Mouse (Mus musculus) liver, embryonic 11.5 days (tissue): ENCODE measurements around the gene Cebpa. TPM values are rescaled to one million over a fixed set of nuclear protein-coding genes. Genes with fewer than 3 reads are reported as not detected.

Experiments
- ATAC-seq: fragments of 200-750 bp; cut with Nextera tagmentation; replicated peaks from 2 replicates; pipeline ENCODE4 v1.8.0; 2017; ENCODE audit warnings: moderate number of reproducible peaks, mild to moderate bottlenecking, moderate TSS enrichment, moderate library complexity; ENCODE audit not compliant: low FRiP score
- DNase-seq: peaks from one replicate; pipeline ENCODE4 v3.0.0-alpha.2; 2017; ENCODE audit warnings: low spot score
- H3K27ac ChIP-seq: fragments of 300-500 bp; sonication (generic); 2 replicates; pipeline ENCODE4 v1.5.1; 2014; ENCODE audit warnings: mild to moderate bottlenecking, low read depth, low read length, control low read depth
- H3K27me3 ChIP-seq: fragments of 300-500 bp; sonication (generic); replicated peaks from 2 replicates; pipeline ENCODE4 v1.6.1; 2014; ENCODE audit warnings: low read length, mixed read lengths; ENCODE audit not compliant: control insufficient read depth, insufficient read depth
- H3K36me3 ChIP-seq: fragments of 300-500 bp; sonication (generic); 2 replicates; pipeline ENCODE4 v1.6.1; 2014; ENCODE audit warnings: mild to moderate bottlenecking, low read length, moderate library complexity, mixed read lengths; ENCODE audit not compliant: control insufficient read depth, insufficient read depth
- H3K4me1 ChIP-seq: fragments of 300-500 bp; sonication (generic); replicated peaks from 2 replicates; pipeline ENCODE4 v1.6.1; 2014; ENCODE audit warnings: low read length, mixed read lengths; ENCODE audit not compliant: control insufficient read depth, insufficient read depth
- H3K4me2 ChIP-seq: fragments of 300-500 bp; sonication (generic); 2 replicates; pipeline ENCODE4 v1.6.1; 2014; ENCODE audit warnings: mild to moderate bottlenecking, control low read depth, moderate library complexity
- H3K4me3 ChIP-seq: fragments of 300-500 bp; sonication (generic); 2 replicates; pipeline ENCODE4 v1.5.1; 2014; ENCODE audit warnings: low read depth, low read length, control low read depth
- H3K9ac ChIP-seq: fragments of 300-500 bp; sonication (generic); 2 replicates; pipeline ENCODE4 v1.6.1; 2014; ENCODE audit warnings: low read depth, low read length, control low read depth
- H3K9me3 ChIP-seq: fragments of 300-500 bp; sonication (generic); 2 replicates; pipeline ENCODE4 v1.6.1; 2016; ENCODE audit warnings: low read length, inconsistent platforms, mixed read lengths; ENCODE audit not compliant: control insufficient read depth
- WGBS: fragments of 180-500 bp; shearing (Covaris S2); extraction: QIAGEN DNeasy Blood & Tissue Kit; methylation state at CpG from one replicate; pipeline ENCODE4 v1.1.7; 2014; 5-methylcytosine and 5-hydroxymethylcytosine counted together
- polyA plus RNA-seq: library from polyadenylated mRNA; unstranded; fragments of >200 nt; fragmentation: Nextera tagmentation; extraction: Ambion mirVana; gene quantifications from 2 replicates; pipeline ENCODE4 v1.2.1, GENCODE M21; 2014

The Cebpa gene
- 6.9 and 8.2 TPM in 2 replicates for polyA plus RNA-seq

DNA sequence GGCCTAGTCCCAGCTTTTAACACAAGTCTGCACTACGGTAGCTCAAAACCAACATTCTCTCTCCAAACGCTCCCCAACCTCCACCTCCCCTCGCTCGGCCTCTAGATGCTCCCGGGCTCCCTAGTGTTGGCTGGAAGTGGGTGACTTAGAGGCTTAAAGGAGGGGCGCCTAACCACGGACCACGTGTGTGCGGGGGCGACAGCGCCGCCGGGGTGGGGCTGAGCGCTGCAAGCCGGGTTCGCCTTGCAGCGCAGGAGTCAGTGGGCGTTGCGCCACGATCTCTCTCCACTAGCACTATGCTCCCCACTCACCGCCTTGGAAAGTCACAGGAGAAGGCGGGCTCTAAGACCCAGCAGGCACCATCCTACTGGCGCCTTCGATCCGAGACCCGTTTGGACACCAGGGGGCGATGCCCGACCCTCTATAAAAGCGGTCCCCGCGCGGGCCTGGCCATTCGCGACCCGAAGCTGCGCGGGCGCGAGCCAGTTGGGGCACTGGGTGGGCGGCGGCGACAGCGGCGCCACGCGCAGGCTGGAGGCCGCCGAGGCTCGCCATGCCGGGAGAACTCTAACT, at the start of gene Cebpa:
Gene Cebpa, plus strand, starts transcription at position 453 of the 573 bp plus-strand sequence.
- WGBS, result under 1% methylated on average over 50 of the region's 50 CpGs
- Histone ChIP-seq H3K4me3 (peak within 1 kb of the TSS; percentile 62), H3K4me2 (peak within 1 kb of the TSS; percentile 87), H3K4me1 (peaks cover 8% of the 10 kb centered on the region), H3K9me3 (no peaks in the 10 kb centered on the region), H3K27me3 (peaks cover 71% of the 10 kb centered on the region), H3K27ac (peak within 1 kb of the TSS; percentile 73), H3K9ac (peak within 1 kb of the TSS; percentile 67), H3K36me3 (no peaks in the 10 kb centered on the region)
- peak; percentile 90 for DNase-seq
- ATAC-seq, result peak; percentile 81

DNA sequence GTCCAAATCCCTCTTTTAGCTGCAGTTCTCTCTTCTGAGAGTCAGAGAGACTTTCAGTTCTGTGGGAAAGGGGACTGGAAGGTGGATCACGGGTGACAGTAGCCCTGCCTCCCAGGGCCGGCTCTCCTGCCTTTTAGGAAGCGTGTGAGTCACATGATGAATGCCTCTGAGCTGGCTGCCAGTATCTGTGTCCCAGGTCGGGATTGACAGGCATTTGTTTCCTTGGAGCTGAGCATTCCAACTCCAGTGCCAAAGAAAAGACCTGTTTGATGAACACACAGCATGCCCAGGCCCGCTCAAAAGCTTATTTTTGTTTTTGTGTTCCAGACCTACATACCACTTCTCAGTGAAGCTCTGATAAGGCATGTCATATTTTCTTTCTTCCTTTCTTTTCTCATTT, 42.4 kb upstream of the Cebpa start:
- no peak overlapping the region for H3K27ac ChIP-seq
- peaks cover 4% of the 10 kb centered on the region for H3K4me1 ChIP-seq
- H3K9me3 ChIP-seq, result no peaks in the 10 kb centered on the region
- 48% methylated on average over 5 of the region's 5 CpGs for WGBS
- H3K36me3 ChIP-seq, result no peaks in the 10 kb centered on the region
- no peak overlapping the region for H3K4me2 ChIP-seq
- no peak for DNase-seq
- H3K9ac ChIP-seq, result no peak overlapping the region
- ATAC-seq, result no peak
- H3K4me3 ChIP-seq, result no peak overlapping the region
- H3K27me3 ChIP-seq, result no peaks in the 10 kb centered on the region

DNA sequence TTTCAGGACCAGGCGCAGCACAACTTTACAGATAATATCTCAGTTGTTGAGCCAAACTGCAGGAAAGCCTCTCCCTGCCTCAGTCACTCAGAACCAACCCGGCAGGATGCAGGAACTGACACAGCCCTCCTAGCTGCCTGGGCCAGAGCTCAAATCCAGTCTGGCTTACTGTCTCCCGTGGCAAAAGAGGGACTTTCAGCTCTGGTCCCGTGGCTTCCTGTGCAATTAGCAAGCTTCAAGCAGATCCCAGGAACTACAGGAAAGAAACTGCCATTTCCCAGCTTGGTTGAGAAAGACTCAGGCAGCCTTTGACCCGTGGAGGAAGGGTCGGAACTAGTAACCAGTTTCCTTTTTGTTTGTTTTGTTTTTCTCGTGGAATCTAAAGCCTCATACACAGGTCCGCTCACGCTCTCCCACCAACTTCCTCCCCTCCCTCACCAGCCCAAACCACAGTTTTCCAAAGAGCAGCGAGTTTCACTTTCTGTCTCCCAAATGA, 38.2 kb upstream of the Cebpa start:
- ATAC-seq (no peak), DNase-seq (peak; percentile 38)
- Histone ChIP-seq H3K9ac (no peak overlapping the region), H3K4me1 (peaks cover 4% of the 10 kb centered on the region), H3K36me3 (no peaks in the 10 kb centered on the region), H3K27ac (peak overlapping the region; percentile 71), H3K4me3 (0 out of 2 replicates have a peak overlapping the region, but pooled peaks have one; percentile 0), H3K27me3 (no peaks in the 10 kb centered on the region), H3K4me2 (peak overlapping the region; percentile 47), H3K9me3 (no peaks in the 10 kb centered on the region)
- WGBS, result 24% methylated on average over 10 of the region's 10 CpGs

DNA sequence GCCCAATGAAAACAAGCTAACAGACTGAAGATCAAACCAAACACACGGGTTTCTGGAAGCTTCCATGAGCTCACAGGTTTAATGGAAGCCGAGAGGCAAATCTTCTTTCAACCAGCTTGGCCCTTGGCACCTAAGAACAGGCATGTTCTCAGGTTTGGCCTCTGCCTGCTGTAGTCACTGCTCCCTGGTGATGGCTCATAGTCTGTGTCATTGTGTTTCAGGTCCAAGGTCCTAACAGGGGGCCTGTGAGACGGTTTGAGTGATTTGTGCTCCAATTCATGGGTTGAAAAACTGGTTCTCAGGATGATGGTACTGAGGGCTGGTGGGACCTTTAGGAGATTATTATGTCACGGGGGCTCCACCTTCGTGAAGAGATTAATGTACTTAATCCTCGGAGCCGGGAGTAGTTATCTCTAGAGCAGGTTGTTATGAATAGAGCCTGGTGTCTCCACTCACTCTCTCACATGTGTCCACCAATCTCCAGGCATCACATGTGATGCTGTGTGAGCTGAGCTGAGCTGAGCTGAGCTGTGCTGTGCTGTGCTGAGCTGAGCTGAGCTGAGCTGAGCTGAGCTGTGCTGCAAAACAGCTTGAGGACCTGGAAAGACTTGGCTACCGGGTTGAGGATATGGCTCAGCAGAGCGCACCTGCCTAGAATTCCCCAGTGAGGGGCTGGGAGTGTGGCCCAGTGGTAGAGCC, 37.5 kb upstream of the Cebpa start:
- Histone ChIP-seq H3K27me3 (no peaks in the 10 kb centered on the region), H3K27ac (no peak overlapping the region), H3K4me2 (no peak overlapping the region; the same call in 1 of the 2 replicates), H3K4me1 (peaks cover 4% of the 10 kb centered on the region), H3K9me3 (no peaks in the 10 kb centered on the region), H3K9ac (no peak overlapping the region), H3K4me3 (no peak overlapping the region), H3K36me3 (no peaks in the 10 kb centered on the region)
- 74% methylated on average over 9 of the region's 9 CpGs for WGBS
- no peak; the same call in 1 of the 2 replicates for ATAC-seq
- DNase-seq, result no peak

DNA sequence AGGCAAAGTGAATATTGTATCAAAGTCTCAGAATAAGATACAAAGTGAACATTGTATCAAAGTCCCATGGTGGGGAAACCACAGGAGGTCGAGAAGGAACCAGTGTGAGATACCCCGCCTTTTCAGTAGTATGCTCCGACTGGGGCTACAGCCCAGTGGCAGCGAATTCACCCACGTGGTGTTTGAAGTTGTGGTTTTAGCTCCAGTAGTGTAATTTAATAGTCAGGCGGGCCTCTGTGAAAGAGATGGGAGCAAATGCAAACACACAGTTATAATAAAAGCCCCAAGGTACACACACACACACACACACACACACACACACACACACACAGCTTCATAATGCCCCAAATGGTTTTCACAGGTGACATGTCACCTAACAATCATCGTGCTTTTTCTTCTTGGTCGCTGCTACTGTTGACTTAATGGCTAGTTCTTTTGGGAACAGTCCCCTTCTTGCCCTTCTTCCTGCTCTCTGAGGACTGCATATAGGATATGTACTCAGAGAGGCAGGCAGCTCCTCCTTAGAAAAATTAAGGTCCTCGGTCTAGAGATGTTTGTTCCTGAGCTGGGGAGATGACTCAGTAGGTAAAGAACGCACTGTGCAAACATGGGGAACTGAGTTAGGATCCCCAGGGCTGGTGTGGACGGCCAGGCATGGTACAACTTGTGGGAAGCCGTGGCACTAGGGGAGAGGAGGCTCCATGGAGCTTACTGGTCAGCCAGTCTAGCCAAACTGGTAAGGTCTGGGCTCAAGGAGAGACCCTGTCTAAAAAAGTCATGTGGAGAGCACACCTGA, 34.3 kb upstream of the Cebpa start:
- no peak overlapping the region for H3K4me2 ChIP-seq
- no peak for DNase-seq
- H3K9ac ChIP-seq, result no peak overlapping the region
- H3K27me3 ChIP-seq, result no peaks in the 10 kb centered on the region
- peaks cover 4% of the 10 kb centered on the region for H3K4me1 ChIP-seq
- H3K4me3 ChIP-seq, result no peak overlapping the region
- ATAC-seq, result no peak
- no peak overlapping the region for H3K27ac ChIP-seq
- 64% methylated on average over 12 of the region's 12 CpGs for WGBS
- no peaks in the 10 kb centered on the region for H3K36me3 ChIP-seq
- no peaks in the 10 kb centered on the region for H3K9me3 ChIP-seq

DNA sequence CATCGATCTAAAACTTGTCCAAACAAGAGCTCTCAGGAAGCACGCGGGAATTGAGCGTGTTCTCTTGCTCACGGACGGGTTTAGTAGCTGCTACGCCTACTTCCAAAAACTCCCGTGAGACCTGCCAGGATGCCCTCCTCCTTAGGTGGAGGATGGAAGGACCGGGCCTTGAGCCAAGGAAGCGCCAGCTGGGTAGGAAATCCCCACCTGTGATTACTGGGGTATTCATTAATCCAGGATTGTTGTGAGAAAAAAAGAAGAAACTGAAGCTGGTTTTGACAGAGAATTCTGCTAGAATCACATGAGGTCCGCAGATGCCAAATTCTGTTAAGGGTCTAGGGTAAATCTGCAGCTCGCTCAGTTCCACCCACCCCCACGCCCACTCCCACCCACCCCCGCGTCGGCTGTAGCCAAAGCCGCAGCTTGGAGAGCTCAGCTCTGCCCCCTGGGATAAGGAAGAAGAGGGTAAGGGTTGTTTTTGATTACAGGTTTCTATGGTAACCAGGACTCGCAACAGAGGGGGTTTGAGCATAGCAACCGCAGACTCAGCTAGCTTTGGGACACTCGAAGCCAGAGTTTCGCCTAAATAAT, 32.7 kb upstream of the Cebpa start:
- 5% methylated on average over 21 of the region's 21 CpGs for WGBS
- Histone ChIP-seq H3K9me3 (no peaks in the 10 kb centered on the region), H3K4me2 (peak overlapping the region; percentile 58), H3K4me3 (peak overlapping the region; percentile 26), H3K4me1 (no peaks in the 10 kb centered on the region), H3K36me3 (no peaks in the 10 kb centered on the region), H3K9ac (no peak overlapping the region), H3K27me3 (no peaks in the 10 kb centered on the region), H3K27ac (no peak overlapping the region)
- peak; percentile 37 for DNase-seq
- 0 out of 2 replicates have a peak, but pooled peaks have one; percentile 47 for ATAC-seq

DNA sequence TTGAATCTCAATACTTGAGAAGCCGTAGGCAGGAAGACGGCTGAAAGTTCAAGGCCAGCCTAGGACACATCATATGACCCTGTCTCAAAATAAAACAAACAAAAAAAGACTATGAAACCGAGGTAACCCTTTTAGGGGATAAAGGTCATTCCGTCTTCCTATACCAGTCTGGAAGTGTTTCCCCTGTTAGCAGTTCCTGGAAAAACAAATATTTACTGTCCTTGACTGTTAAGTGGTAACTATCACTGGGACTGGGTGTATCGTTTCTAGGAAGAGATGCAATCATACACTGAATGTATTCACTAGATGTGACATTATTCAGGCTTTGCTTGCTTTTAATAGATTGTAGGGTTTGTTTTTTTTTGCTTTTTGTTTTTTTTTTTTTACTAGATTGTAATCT, 28.5 kb upstream of the Cebpa start:
- no peak for ATAC-seq

DNA sequence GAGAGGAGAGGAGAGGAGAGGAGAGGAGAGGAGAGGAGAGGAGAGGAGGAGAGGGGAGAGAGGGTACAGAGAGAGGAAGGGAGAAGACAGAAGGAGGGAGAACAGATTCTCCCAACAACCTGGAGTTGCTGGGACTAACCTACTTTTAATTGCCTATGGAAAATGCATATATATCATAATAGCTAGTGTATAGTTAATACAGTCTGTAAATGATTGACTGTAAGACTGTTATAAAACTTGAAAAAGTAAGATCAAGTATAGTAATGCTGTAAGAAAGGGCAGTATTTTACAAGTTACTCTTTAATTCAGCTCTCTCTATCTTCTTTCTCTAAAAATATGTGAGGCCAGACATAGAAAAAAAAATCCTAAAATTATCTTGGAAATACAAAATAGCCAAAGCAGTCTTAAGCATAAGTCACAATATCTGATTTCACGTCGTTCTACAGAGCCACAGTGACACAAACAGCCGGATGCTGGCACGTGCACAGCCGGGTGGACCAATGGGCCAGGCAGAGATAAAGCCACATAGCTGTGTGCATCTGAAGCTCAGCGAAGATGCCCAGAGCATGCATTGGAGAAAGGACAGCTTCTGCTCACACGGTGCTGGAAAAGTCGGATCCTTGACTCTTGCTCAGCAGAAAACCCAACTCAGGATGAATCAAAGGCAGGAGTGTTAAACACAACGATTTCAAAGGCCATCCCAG, 24.0 kb upstream of the Cebpa start:
- Histone ChIP-seq H3K4me1 (no peaks in the 10 kb centered on the region), H3K4me3 (no peak overlapping the region), H3K27ac (no peak overlapping the region), H3K36me3 (no peaks in the 10 kb centered on the region), H3K9me3 (no peaks in the 10 kb centered on the region), H3K4me2 (no peak overlapping the region), H3K27me3 (no peaks in the 10 kb centered on the region), H3K9ac (no peak overlapping the region)
- ATAC-seq (no peak), DNase-seq (no peak)
- WGBS, result 74% methylated on average over 9 of the region's 9 CpGs

More for the DNA sequence above, 28.5 kb upstream of the Cebpa start:
- H3K9ac ChIP-seq, result no peak overlapping the region
- H3K36me3 ChIP-seq, result no peaks in the 10 kb centered on the region
- no peaks in the 10 kb centered on the region for H3K4me1 ChIP-seq
- no peaks in the 10 kb centered on the region for H3K9me3 ChIP-seq
- no peak overlapping the region for H3K27ac ChIP-seq
- H3K27me3 ChIP-seq, result no peaks in the 10 kb centered on the region
- WGBS, result 65% methylated on average over 5 of the region's 5 CpGs
- no peak for DNase-seq
- H3K4me3 ChIP-seq, result no peak overlapping the region
- no peak overlapping the region for H3K4me2 ChIP-seq
